Mouse (Mus musculus) cerebellum, adult 11-12 months (tissue): ENCODE measurements around the gene Slc38a2.

Experiments used
- DNase-seq: peaks from one replicate; pipeline ENCODE4 v3.0.0; 2022

Slc38a2 gene

DNA sequence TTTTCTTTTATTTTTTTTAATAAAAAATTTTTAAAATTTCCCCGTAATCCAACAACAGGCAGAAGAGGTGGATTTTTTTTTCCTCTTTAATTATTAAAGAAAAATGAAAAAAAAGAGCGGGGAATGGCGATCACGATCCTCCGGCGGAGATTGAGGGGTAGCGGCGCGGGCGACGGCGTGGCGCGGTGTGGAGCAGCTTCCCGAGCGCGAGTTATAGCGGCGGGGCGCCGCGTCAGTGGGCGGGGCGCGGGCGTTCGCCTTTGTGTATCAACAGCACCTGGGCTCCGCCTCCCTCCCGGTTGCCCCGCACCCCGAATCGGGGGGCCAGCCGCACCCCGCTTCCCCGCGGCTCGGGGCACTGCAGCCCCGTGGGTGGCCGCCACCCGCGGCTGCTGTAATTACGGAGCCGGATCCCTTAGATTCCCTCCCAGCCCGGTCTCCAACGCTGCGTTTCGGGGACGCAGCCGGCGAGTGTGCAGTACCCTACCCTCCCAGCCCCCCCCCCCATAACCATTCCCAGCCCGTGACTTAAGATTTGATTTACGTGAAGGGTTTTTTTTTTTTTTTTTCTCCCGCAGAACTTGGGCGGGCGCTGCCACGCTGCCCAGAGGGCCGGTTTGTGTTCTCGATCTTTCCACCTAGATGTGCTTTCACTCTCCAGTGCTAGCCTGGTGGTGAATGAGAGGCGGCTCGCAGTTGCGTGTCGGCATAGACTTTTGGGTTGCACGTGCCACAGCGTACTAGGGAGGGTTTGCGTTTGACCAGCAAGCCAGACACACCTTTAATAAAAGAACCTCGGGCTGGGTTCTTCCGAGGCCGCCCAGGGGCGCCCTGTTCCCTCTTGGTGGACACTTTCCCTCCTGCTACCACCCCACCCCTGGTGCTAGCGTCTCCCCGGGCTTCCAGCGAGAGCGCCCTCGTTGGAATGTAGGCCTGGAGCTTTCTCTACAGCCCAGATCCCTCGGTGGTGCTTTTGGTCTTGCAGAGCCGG is at the start of gene Slc38a2:
TSS of gene Slc38a2 (minus strand) at position 210 of the 991 bp plus-strand sequence.
- peak; percentile 94 for DNase-seq

DNA sequence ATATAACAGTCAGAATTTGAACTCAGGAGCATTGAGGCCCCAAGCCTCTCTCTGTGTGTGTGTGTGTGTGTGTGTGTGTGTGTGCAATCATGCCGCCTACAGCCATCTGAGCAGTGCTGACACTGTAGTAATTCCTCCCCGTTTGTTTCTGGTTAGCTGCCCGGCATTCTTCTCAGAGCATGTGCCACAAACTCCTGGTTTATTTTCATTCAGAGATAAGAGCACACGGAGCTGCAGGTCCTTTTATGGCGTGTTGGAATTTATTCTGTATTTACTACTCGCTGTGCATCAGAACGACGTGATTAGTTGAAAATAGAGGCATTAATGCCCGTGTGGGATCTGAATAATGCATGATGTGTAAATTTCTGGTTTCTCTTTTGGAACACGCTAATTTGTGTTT is 49.6 kb upstream of the Slc38a2 start:
- no peak for DNase-seq

DNA sequence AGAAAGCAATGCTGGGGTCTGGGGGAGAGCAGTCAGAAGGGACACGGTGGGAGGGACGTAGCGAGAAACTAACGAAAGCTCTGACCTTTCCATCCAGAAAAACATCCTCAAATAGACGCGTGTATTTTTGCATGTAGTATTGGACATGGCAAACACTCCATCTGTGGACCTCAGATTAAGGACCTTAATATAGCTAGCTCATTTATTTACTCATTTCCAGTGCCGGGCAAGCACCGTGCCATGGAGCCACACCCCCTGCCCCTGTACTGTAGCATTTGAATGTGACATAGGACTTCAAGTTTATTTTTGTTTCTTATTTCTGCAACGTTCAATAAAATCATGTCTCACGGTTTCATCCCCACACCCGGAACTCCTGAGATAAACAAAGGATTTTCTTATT is 48.0 kb upstream of the Slc38a2 start:
- no peak for DNase-seq

DNA sequence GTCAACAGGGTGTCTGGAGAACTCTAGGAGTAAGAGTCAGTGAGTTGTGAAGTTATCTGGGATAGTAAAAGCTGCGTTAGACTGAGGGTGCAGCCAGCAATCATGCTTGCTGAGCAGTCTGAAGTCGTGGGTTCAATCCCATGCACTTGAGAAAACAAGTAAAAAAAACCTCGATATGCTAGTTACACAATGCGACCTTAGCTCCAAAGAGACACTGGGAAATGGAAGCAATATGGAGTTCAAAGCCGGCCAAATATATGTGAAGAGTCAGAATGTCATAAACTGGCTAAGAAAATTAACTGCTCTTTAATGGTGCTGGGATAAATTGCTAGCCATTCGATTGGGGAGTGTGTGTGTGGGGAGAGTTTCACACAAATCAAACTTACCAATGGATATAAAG is 47.5 kb upstream of the Slc38a2 start:
- DNase-seq = no peak

DNA sequence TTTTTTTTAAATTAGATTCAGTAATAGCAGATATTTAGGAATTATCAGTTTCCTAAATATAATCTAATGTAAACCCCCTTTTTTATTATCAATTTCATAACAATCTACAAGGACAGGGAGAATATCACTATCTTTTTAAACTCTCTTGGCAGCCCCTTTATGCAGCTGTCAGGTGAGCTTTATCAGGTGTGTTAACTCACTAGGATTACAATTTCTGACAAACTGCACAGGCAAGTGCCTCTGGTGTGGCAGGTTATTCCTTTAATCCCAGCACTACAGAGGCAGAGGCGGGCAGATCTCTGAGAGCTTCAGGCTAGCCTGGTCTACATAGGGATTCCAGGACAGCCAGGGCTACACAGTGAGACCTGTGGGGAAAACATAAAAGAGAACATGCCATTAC is 45.8 kb upstream of the Slc38a2 start:
- DNase-seq = no peak

DNA sequence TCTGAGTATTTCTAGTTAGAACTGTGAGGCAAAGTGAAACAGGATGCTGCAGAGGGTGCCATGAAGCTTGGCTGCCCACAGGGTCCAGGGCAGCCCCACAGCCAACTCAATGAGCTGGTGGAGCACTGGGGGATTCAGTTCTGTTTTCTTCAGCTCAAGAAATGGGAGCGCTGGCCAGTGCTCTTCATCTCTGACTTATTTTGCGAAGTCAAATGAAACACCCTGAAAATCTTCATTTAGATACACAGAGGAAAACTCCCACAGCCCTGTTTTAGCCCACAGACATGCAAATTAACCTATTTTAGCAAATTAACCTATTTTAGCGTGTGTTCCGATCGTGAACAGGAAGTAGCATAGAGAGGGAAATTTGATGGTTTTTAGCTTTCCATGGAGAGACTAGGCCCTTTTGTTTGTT is 45.4 kb upstream of the Slc38a2 start:
- DNase-seq = no peak

DNA sequence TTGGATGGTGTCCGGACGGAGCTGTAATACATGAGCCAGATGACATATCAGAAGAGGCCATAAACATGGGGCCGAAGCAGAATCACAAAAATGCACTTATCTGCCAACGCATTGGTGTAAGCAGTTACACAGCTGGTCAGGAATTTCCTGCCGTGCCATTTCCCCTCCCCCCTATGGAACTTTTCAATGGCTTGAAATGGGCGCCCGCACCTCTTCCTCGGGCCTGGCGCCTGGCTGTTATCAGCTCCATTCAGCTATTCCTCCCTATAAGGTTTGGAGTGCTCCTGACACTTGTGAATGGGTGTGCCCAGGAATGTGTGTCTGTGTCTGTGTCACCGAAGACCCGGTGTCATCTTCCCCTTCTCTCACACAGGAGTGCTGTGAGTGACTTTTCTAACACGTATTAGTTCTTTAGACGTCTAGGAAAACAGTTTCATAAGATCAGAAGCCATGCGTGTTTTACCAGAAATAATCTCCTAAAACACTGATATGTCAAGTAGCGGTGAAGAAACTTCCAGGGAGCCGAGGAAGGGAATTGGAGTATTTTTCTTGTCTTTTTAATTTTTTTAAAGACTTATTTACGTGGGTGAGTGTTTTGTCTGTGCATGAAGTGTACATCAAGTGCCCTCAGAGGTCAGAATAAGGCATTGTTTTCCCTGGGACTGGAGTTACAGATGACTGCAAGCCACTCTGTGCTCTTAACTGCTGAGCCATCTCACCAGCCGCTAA is 44.8 kb upstream of the Slc38a2 start:
- no peak for DNase-seq

DNA sequence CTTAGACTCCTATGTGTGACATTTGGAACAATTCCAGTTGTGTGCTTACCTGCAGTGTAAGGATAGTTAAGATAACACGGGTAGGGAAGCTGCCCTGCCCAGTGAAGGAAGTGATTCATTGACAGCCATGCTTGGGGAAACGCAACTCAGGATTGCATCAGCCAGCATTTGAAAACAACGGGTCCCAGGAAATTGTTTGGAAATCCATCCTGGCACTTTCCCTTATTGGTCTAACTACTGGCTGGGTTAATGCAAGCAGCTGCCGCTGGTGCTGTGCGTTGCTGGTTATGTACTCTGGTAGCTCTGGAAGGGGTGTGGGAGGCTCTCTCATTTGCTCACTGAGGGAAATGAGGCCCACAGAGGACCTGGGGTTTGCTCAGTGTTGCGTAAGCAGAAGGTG is 43.7 kb upstream of the Slc38a2 start:
- DNase-seq = no peak

DNA sequence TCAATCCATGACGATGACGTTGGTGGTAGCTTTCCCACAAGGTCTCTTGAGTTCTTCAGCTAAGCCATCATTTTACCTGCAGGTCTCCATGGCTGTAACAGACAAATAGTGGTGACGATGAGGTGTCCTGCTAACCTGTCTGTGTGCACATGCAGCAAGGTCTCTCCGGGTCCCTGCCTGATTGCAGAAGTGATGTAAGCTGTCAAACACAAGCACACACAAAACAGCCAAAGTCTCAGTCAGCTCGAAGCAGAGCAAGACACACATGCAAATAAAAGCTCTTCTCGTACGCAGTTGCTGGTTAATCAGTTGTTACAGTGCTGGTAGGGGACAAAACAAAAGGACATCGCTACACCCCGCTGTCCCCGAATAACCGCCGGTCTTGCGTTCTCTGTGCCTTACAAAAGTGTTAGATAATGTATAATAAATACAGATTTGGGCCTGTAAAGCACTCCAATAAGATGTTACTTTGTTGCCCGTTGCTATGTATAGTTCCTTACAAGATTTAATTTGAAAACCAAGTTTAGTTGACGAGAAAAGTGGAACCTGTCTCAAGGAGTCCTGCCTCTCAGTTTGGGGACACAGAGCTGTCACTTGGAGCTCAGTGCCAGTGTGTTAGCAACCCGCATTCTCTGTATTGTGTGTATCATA is 43.2 kb upstream of the Slc38a2 start:
- no peak for DNase-seq

DNA sequence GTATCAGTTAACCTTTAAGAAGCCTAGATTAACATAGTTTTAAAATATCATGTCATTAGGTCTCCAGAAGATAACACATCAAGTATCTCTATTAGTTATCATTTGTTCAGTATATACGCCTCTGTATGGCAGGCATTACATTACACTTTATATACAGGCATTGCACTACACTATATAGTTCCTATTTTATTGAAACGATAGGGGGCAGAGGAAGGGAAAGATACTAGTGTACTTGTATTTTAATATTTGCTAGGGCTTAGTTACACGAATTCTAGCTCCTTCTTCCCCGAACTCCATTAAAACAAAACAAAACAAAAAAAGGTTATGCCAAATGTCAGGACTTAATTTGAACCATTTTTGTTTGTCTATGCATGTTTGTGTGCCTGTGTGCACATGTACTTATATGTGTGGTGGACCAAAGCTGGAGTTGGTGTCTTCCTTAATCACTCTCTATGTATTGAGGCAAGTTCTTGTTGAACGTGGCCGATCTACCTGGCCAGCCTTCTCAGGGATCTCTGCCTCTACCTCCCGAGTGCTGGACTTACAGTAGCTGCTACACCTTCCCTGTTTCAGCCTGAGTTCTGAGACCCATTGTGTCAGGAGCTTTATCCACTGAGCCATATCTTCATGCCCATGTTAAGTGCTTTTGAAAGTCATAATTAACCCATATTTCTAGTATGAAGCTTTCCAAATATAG is 41.5 kb upstream of the Slc38a2 start:
- no peak for DNase-seq

DNA sequence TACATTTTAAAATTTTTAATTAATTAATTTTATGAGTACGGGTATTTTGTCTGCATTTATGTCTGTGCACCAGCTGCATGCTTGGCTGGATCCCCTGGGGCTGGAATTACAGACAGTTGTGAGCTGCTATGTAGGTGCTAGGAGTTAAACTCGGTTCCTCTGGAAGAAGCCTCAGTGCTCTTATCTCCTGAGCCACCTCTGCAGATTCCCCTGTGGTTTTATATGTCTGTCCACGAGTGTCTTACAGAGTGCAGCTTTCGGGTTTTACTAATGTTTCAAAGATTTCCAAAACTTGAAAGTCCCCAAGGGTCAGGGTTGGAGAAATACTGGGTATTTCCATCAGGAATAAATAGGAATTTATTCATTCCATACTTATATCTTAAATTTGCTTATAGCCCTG is 40.6 kb upstream of the Slc38a2 start:
- no peak for DNase-seq

DNA sequence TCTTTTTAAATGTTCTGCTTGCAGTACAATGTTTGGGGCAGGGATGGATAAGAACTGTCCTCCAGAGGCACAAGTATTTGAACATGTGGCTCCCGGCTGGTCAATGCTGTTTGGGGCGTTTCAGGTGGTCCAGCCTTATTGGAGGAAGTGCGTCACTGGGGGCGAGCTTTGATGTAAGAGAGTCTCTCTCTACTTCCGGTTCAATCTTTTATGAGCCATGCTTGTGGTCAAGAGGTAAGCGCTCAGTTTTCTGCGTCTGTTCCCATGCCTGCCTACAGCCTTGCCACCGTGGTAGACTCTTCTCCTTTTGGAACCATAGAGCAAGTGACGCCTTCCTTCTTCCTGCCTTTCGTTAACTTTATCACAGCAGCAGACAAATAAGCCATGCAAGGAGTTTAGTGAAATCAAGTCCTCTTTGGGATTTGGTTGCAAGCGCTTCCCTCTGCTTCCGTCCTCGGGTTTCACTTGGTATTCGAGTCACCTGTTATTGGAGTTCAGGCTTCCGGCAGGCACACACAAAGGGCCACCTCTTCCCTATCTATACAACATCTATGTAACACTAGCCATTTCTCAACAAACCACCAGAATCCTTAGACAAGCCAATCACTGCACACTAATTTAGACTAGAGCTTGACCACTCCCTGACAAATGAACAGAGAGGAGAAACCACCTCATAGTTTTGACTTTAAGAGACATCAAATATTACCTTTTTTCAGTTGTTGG is 37.3 kb upstream of the Slc38a2 start:
- no peak for DNase-seq

DNA sequence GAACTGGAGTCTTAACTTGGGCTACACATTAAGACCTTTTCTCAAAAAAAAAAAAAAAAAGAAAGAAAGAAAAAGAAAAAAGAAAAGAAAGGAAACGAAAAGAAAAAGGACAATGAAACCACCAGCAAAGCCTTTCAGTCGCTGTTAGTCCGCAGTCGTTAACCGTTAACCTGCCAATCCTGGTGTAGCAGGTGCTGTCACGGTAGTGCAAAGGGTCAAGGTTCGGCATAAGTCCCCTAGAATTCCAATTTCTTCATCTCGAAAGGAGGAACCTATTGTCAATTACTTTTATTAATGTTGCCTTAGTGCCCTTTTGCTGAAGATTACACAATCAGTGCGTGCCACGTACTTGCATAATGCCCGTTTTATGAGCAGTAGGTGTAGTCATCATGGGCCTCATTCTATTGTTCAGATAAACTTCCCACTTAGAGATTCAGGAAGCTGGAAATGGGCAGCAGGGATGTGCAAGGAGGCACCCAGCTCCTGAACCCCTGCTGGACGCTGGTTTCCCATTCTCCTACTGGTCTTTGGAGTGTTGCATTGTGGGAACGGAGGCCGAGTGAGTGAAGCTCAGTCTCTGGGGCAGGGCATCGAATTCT is 36.1 kb upstream of the Slc38a2 start:
- DNase-seq = no peak

DNA sequence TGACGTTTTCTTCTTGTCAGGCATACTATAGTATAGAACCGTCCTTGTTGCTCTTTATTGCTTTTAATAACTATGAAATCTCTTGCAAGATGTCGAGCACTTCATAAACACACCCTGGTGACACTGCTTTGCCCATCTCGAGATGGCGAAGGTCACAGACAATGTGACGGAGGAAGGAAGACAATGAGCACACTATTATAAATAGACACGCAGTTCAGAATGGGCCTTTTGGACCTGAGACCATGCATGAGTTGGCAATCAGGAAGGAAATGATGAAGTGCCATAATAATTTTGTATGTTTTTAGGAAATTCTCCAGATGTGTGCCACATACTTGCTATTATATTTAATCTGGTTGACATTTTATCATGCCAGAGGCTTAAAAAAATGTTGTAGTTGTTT is 34.9 kb upstream of the Slc38a2 start:
- DNase-seq = no peak

DNA sequence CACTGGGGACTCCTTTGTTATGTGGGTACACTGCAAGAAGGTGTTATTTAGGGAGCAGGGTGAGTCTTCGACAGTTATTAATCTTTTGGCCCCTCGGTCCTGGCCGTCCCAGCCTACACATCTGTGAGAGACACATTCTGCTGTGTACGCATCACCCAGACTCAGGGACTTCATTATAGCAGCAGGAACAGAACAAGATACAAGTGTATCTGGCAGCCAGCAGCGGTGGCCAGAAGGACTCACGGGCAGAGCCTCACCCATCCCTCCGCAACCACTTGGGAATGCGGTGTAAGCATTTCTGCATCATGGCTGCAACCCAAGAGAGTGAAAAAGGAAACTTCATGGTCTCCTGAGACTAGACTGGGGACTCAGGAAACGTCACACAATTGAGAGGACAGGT is 30.9 kb upstream of the Slc38a2 start:
- no peak for DNase-seq

DNA sequence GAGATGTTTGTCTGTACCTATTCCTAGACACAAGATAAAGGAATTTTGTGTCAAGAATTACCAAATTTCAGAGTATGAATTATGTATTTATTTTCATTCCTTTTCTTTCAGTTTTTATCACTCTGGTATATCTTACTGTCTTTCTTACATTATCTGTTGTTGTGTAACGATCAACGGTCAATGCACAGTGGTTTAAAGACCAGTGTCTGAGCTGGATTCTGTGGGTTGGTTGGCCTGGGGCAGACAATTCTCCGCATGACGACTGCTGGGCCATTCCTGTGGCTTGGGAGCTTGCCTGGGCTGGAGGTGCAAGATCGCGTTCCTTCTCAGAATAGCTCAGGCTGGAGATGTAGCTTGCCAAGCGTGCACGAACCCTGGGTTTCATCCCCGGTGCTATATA is 30.3 kb upstream of the Slc38a2 start:
- no peak for DNase-seq

DNA sequence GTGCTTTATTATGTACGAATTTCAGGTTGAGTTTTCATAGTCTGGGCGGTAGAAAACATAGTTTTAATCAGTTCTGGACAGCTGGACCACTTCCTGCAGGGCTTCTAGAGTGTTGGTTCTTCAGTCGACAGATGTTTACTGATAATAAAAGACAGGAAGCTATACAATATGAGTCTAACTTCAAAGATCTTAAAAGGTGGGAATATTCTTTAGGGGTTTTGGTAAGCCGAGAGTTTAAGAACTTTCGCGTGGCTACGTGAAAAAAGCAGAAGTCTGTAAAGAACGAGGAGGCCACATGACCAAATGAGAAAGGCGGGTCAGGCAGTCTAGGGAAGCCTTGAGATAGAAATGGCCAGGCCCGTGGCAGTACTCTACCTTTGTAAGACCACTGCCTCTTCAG is 29.5 kb upstream of the Slc38a2 start:
- DNase-seq = no peak

DNA sequence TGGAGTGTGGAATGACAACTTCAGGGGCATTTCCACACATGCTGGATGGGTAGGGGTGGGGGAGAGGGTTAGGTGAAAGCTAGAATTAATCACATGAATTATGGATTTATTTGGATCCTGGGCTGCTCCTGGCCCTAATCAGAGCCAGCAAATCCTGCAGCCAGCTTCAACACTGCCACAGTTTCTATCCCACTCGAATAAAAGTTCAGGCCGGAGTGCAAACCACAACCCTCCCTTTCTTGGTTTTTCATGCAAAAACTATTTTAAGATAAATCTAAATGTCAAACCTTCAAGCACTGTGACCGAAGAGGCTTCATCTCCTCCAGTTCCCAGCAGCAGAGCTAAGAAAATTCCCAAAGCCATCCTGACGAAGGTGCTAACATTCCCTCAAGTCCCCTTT is 28.8 kb upstream of the Slc38a2 start:
- DNase-seq = no peak

DNA sequence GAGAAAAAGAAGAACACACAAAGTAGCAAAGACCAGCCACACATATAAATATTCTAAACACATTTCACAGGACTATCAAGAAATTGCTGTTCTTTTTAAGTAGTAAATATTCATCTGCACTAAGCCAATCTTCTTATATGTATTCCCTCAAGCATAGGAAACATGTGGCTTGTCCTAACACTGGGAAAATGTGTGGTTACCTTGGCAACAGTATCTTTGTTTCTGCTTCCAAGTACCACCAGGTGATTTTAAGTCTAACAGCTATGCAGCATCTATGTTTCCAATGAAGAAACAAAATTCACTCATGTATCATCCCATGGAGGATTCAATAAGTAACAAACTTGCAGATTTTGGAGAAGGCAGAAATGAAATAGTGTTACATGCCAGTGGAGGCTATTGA is 25.0 kb upstream of the Slc38a2 start:
- no peak for DNase-seq

DNA sequence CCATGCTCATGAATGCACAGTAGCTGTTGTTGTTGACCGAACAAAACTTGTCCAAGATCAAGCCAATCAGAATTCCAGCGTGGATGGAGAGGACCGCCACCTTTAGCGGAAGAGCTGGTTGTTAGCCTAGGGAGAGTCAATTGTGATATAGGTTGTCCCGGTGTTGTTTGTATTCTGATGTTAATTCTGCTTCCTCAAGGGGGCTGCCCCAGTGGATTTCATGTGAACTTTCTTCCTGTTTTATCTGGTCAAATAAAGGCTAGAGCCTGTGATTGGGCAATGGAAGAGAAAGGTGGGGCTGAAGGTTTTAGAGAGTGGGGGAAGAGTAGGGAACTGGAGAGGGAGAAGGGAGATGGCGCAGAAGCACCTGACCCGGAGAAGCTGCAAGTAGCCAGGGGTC is 22.7 kb upstream of the Slc38a2 start:
- no peak for DNase-seq

DNA sequence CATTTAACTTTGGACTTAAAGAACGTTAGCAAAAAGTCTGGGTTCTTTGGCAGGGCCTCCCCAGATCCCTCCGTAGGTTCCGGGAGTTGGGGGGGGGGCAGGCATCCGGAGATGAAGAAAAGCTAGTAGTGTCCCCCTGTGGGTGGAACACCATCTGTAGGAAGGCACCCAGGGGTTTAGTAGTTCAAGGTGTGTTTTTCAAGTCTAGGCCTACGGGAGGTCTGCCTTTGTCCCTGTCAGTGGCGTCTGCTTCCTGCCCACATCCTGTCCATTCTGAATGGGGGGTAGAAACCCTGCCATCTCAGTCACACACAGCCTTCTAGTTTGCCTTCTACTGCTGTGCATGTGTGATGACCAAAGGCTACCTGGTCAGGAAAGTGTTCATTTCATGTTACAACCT is 20.6 kb upstream of the Slc38a2 start:
- no peak for DNase-seq

DNA sequence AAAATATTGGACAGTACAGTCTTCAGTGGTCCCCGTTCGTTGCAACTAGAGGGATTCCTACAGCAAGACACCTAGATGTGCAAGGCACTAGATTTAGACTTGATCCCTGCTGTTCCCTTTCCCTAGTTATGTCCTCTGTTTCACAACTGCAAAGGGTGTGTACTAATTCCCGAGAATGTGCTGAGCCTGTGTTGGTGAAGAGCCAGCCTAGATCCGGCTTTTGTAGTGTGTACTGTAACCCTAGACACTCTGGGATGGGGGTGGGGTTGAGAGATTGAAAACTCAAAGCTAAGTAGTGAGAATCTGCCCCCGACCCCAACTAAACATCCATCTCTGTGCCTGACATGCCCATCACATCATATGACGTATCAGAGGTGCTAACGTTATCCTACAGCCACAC is 18.9 kb upstream of the Slc38a2 start:
- DNase-seq = no peak
